Mouse (Mus musculus): ENCODE data around the gene Cldnd2. TPM values are rescaled to one million over a fixed set of nuclear protein-coding genes. Genes with fewer than 3 reads are reported as not detected.
"Not testable (repeated sequence)": the region's sequence is repeated elsewhere in the genome, so short reads cannot be mapped to it uniquely, and the experiment has no call there.

The Cldnd2 gene
- not detected for total RNA-seq (2021)

DNA sequence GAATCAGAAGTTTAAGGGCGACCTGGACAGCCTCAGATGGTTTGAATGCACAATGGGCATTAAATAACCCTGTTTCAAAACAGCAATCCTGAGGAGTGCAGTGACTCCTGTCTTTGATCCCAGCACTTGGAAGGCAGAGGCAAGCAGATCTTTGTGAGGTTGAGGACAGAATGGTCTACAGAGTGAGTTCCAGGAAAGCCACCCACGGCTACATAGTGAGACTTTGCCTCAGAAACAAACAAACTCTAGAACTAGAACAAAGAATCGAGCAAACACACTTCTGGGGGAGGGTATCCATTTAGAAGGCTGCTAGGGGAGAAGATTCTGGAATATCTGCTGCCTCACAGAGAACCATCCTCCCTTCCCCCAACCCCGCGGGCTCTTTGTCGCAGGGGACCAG lies at the start of gene Cldnd2:
Gene Cldnd2, plus strand, starts transcription at position 301 of the 400 bp plus-strand sequence.
- DNase-seq, result no peak

DNA sequence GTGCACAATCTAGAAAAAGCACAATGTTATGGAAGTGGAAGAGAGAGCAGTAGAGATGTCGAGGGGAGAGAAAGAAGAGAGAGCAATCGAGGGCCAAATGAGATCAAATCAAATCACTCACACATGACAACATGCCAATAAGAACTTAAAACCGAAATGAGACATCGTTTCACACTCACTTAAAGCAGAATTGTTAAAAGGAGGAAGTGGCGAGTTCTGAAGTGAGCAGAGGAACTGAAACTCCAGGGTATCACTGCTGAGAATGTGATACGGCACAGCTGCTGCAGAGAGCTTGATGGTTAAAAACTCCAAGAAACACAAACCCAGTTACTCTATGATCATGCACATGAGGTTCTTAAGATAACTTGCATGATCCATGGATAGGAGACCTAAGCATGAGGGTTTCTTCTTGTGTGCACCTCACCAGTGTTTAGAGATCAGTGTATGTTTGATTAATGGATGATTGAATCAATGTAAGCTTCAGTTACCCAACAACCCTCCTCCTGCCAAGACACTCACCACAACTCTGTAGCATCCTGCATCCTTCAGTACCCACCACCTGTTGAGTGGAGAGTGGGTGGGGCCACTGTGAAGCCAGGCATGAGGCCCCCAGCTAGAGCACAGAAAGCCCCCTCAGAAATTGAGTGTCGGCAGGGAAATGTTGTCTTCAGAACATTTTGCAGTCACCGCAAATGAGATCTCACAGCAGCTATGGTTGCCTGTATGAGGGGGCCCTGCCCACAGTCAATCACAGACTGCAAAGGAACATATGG lies 48.0 kb upstream of the Cldnd2 start:
- DNase-seq, result no peak

DNA sequence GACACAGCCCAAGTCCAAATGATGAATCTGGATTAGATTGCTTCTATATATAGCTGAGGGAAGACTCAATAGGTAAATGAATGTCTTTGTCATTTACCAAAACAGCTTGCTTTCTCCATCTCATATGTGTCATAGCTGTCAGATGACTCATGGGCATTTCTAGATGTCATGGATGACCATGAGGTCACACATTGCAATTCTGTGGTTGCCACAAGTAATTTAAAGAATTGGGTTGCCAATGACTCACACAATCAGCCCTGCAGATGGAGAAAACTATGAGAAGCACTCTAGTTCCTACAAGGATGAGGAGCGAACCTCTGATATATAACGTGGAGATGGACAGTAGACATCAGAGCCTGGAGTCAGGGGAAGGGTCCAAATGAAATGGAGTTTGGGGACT lies 41.1 kb upstream of the Cldnd2 start:
- DNase-seq, result no peak

DNA sequence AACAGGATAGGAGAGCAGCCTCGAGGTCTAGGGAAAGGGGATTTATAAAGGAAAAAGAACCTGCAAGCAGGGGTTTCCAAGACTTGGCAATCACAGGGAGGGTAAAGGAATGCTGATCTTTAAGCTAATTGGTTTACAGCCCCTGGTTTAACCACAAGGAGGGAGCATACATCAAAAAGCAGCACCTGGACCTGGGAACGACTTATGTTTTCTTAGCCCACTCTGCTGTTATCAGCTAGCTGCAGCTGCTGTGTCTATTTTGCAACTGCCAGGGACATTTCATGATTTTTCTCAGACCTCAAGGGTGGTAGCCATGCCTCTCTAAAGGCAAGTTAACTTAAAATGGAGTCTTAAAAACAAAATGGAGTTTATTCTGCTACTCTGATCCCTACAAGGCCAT lies 37.9 kb upstream of the Cldnd2 start:
- no peak for DNase-seq

DNA sequence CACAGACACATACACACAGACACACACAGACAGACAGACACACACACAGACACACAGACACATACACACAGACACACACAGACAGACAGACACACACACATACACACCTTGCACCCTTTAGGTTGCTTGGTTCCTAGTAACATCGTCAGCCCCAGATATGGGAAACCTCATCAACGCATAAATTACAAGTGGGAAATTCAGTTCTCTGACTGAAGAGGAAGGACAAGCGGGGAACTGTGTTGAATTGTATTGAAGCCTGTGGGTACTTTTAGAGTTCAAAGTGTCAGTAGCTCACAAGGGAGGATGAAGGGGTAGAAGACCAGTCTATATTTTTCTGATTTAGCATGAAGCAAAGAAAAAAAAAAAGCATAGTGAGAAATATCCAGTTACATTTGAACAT lies 33.0 kb upstream of the Cldnd2 start:
- no peak for DNase-seq

DNA sequence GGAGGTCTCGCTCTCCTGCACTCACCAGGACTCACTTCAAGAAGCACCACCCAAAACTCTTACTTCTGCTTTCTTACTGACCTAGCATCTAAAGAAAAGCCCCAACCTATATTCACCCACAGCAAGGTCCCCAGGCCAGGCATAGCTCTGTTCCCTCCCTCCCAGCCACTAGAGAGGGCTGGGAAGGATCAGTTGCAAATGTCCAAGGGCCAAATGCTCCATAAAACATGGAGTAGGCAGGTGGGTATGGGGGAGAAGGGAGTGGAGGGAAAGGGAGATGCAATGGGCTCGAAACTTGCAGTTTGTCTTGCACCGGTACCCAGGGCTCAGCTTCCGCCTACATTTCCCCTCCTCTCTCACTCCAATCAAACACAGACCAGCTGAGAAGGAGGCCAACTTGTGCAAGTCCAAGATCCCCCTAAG lies 32.4 kb upstream of the Cldnd2 start, which contains the start of gene Siglecg:
Gene Siglecg, plus strand, starts transcription at position 74 of the 423 bp plus-strand sequence.
- no peak for DNase-seq

DNA sequence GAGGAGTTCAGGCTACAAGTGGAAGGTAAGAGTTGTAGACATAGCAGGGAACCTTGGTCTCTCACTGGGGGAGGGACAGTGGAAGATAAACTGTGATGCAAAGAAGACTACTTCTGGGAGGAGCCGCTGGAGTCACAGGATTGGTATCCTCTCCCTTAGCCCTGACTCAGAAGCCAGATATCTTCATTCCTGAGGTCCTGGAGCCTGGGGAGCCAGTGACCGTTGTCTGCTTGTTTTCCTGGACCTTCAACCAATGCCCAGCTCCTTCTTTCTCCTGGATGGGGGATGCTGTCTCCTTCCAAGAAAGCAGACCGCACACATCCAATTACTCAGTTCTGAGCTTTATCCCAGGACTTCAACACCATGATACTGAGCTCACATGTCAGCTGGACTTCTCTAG lies 31.5 kb upstream of the Cldnd2 start:
- DNase-seq, result no peak

DNA sequence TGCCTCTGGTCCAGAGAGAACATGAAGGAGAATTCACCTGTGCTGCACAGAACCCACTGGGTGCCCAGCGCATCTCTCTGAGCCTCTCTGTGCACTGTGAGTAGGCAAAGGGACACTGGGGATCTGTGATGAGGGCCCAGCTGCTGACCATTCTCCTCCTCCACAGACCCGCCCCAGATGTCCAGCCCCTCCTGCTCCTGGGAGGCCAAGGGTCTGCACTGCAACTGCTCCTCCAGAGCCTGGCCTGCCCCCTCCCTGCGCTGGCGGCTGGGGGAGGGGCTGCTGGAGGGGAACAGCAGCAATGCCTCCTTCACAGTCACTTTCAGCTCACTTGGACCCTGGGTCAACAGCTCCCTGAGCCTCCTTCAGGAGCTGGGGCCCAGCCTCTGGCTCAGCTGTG lies 28.9 kb upstream of the Cldnd2 start:
- DNase-seq, result not testable (repeated sequence)

DNA sequence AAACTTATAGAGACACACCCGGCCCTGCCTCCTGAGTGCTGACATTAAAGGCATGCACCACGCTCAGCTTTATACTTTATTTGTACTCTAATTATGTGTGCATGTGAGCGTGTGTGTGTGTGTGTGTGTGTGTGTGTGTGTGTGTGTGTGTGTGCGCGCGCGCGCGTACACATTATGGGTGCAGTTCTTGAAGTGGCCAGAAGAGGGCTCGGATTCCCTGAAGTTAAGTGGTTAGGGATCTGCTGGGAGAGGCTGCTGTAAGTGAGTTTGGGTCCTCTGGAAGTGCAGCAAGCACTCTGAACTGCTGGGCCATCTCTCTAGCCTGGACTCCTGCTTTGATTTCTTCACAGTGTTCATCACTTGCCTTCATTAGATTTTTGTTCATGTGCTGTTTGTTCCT lies 23.3 kb upstream of the Cldnd2 start:
- no peak for DNase-seq

DNA sequence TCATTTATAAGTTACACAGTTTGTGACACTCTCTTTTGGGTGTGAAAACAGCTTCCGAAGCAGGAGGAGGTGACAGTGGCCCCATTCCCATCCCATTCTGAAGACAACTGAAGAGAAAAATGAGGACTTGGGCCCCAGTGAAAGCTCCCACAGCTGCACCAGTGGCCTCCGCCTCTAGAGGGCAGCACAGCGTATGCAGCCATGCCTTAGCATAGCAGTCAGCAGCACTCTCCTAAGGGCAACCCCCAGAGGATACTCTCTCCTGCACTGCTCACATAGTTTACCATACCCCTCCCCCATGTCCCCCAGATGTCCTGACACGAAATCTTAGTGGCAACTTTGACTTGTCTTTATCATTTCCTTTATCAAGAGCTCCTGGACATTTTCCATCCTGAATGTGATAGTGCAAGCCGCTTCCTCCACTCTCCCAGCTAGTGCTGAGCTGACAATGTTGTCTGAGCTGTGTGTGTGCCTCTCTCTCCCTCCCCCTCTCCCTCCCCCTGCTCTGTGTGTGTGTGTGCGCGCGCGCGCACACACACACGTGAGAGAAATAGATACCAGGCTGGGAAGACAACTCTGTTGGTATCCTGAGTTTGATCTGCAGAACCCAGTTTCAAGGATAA lies 17.5 kb upstream of the Cldnd2 start:
- peak; percentile 74 to 81 for DNase-seq

DNA sequence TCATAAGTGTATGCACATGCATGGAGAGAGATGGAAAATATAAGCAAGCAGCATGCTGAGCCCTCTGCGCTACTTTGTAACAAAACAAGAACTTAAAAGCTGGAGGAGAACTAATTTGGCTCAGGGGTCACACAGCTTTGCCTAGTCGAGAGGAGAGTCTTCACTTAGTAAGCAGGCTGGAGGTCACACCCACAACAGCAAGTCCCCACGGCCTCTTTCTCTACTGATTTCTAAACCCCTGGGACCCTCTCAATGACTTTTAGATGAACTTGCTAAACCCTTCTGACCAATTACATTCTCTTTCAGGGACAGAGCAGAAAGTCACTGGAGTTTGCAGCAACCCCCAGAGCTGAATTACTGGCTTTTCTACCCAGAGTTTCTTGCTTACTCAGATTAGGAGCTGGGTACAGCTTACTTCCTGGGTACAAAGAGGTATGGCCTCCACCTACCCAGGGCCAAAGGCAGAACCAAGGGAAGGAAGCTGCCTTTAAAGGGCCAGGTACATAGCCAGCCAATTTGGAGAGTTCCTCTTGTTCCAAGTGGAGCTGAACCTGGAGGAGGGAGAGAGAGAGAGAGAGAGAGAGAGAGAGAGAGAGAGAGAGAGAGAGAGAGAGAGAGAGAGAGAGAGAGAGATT lies 16.5 kb upstream of the Cldnd2 start:
- no peak for DNase-seq

DNA sequence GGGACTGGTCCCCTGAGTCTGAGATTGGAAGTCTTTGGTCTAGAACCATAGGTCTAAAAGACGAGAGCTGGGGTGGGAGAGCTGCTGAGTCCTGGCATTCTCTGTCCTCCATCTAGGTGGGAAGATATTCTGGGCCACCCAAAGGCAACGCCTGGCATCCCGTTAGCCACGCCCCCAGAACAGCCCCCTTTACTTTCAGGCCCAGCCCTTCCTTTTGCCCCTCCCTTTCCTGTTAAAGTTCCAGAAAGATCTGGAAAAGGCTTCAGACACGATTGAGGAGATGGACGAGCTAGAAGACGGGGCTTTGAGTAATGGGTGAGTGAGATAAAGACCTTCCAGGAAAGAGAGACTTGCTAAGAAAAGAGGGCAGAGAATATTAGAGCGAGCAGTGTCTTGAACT lies 13.2 kb upstream of the Cldnd2 start, which contains the start of gene Lim2:
Gene Lim2, plus strand, starts transcription at position 265 of the 400 bp plus-strand sequence.
- DNase-seq, result no peak

DNA sequence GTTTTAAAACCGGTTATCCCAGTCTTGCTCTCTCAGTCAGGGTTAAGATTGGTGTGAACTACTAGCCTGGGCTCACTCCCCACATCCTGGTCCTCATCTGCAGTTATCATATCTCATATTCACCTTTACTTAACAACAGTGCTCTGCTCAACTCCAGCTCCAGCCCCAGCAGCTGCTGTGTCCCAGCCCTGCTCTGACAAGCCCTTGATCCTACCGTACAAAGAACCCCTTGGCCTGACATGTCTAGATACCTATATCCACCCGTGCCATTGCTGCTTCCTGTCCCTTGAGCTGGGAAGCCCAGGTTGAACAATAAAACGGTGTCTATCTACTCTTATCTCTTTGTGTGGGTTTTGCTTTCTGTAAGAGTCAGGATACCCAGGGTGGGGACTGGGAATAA lies 11.1 kb upstream of the Cldnd2 start:
- no peak for DNase-seq

DNA sequence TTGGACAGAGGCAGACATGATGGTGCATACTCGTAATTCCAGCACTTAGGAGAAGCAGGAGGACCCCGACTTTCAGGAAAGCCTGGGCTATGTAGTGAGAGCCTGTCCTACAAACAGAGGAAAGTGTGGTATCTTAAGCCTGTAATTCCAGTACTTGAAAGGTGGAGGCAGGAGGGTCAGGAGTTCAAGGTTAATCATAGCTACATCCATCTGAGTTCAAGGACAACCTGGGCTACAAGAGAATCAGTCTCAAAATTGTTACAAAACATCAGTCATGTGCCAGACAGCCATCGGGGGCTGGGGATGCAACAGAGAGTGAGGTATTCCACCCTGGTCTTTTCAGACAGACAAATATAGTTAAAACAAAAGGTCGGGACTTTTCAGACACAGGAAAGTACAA lies 7.7 kb upstream of the Cldnd2 start:
- DNase-seq, result no peak

DNA sequence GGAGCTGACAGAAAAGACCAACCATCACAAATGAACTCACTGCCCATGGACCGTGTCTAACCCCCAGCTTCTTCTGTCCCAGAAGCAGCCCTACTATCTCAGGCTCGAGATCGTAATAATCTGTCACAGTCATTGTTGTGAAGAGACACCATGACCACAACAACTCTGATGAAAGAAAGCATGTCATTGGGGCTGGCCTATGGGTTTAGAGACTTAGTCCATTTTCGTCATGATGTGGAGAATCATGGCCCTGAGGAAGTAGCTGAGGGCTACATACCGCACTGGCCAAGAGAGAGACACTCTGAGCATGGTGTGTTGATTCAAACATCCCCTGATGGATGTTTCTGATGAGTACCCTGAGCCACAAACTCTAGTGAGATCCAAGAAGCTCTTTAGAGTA lies 5.9 kb upstream of the Cldnd2 start:
- no peak for DNase-seq

DNA sequence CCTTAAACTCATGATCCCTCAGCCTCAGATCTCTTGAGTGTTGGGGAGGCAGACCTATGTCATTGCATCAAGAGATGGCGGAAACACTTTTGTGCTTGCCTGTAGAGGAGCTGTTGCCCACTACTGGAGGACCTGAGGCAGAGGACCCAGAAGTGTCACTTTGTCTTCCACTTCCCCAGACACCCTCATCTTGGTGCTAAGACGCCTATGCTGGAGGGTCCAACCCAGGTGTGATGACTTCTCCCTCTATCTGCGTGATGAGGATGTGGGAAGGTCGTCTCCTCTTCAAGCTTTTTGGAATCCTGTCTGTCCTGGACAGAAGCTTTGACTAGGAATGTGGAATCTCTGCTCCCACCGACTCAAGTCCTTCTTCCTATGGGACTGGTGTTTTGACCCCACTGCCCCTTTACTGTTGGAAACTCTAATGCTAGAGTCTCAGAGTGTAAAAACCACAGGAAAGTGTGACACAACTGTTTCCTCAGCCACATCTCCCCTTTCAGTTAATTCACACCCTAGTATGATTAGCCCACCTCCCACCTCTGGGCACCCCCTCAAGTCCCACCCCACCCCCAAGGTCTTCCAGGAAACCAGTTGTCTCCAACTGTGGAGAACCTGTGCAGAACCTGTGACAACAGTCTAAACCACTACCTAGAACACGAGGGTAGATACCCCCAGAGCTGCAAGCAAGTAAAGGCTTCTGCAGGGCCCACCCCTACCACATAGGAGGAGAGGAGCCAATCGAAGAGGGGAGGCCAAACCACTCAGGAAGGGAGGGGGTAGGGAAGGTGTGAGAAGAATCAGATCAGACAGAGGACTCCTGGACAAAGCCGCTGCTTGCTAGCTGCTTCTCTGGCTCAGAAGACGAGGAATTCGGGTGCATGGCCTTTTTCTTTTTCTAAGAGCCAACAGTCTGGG lies 4.0 kb upstream of the Cldnd2 start, which contains the start of gene Nkg7:
Gene Nkg7, plus strand, starts transcription at position 733 of the 915 bp plus-strand sequence.
- no peak for DNase-seq

DNA sequence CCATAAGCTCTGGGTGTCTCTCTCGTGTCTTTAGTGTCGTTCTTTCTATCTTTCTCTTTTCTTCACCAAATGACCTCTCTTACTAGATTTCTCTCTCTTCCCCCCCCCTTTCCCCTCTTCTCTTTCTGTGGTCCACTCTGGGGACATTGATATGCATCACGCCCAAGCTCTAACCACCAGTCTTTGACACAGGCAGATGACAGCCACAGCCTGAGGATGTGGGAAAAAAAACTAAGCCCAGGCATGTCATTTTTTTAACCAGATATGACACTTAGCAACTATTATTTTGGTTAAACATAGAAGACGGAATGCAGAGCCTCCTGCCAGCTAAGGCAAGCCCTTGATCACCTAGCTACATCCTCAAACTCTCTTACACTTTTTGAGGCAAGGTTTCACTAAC lies 2.0 kb upstream of the Cldnd2 start:
- no peak for DNase-seq

DNA sequence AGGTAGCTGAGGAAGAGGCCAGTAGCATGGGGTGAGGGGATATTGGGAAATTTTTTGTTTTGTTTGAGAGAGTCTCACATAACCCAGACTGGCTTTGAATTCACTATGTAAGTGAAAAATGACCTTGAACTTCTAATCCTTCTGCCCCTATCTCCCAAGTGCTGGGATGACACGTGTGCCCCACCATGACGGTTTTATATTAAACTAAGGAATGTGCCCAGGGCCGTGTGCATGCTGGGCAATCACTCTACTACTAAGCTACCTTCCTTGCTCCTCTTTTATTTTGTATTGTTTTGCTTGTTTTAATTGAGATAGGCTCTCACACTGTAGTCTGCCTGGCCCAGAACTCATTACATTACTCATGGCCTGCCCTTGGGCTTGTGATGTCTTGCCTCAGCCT lies 489 bp downstream of the Cldnd2 start:
- no peak for DNase-seq

DNA sequence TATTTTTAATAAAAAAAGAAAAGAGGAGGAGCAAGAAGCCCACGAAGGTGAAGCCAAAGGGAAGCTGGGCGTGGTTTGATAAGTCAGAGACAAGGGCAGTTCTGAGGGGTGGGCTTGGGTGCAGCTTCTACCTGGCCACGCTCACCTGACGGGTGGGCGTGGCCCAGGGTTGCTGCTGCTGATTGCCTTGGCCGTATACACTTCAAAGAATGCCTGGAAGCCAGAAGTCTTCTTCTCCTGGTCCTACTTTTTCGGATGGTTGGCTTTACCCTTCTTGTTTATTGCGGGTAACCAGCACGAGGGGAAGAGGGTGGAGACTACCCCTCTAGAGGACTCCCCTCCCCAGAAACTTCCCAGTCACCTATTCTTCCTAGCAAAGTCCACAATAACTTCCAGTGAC lies 2.1 kb downstream of the Cldnd2 start:
- no peak for DNase-seq

DNA sequence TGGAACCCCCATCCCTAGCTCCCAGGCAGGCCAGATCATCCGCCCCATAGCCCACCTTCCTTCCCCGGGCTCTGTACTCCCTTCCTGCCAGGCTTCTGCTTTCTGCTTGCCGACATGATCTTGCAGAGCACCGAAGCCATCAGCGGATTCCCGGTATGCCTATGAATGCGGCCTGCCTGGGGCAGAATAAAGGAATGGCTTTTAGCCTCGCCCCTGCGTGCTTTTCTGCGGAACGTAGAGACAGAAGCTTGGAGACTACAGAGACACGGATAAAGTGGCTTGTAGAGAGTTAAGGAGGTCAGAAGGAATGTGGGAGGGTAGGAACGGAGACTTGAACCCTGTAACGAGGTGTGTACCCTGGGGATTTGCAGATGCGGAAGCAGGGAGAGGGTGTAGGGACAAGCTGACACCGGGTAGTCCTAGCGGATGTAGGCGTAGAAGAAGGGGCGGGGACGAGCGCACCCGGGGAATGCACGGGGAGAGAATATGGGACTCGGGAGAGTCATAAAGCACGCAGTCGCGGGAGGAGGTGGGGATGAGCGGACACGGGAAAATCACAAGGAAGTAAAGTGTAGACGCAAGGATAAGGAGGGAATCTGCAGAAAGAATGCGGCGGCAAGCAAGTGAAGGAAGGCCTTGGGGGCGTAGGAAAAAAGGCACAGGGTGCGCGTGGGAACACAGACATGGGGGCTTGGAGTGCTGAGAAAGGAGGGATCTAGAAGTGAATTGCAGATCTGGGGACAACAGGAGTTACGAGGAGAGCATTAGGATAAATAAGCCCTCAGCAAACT lies 2.7 kb downstream of the Cldnd2 start:
- DNase-seq, result peak; percentile 75 to 77

DNA sequence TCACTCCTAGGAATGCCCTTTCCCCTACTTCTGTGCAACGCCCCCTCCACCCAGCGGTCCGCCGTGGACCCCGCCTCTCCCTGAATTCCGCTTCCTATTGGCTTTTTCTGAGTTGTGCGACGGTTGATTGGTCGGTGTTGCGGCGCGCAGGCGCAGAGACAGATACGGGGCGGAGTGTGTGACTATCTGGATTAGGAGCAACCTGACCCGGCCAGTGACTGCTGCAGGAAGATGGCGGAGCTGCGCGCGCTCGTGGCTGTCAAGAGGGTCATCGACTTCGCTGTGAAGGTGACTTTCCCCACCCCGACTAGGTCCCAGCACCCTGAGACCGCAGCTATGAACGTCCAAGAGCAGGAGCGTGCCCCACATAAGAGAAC lies 3.3 kb downstream of the Cldnd2 start, which contains the start of the genes Etfb and Gm45233:
Gene Etfb, plus strand, starts transcription at position 167 of the 377 bp plus-strand sequence.
Gene Gm45233, plus strand, starts transcription at position 212 of the 377 bp plus-strand sequence.
- peak; percentile 93 for DNase-seq
